10 mouse cellular contexts compared by ENCODE assay signal in the genomic region with DNA sequence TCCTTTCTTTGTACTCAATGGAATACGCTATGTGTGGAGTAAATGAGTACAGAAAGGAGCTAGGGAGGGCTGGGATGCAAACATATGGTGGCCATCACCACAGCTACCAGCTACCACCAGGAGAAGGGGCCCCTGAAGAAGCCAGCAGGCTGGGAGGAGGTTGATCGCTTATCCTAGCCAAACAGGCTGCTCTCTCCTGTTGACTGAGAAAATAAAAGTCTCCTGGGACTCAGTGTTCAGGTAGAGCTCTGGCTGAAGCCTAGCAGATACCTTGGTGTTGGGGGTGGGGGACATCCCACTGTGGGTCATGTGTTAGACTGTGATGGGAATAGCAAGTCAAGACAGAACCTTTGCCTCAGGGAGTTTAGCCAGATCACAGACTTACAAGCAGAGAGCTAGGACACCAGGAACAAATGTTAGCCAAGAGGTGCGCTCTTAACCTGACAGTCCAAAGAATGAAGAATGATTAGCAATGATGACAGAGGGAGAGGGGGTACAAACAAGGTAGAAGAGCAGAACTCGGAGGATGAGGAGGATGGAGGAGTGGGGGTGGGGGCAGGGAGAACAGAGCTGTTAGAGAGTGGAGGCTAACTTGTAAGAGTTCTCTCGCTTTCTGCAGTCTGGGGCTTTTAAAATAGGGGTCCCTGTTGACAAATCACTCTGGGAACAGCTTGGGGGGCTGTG. TPM values are rescaled to one million over a fixed set of nuclear protein-coding genes. Genes with fewer than 3 reads are reported as not detected.
A peak's percentile ranks its signal among the peaks of the same experiment; 100 is the strongest.
DNase-seq lines count a peak whose midpoint lies in the region; ATAC-seq and TF ChIP-seq lines count a peak whose summit lies in the region.
"Had no signal": no experiment of that assay in that cellular context is flagged by ENCODE, and none has a peak within 500 bp of the region (broad histone marks: within the 10 kb centered on the region; RNA-seq: fewer than 3 reads in every experiment).

No protein-coding gene starts in this region.

- H3K4me3 ChIP-seq in heart, embryonic 12.5 days: no peak overlapping the region
- H3K4me3 ChIP-seq in embryonic facial prominence, embryonic 12.5 days: no peak overlapping the region
- H3K4me3 ChIP-seq in intestine, embryonic 16.5 days (ENCODE audit: low read length): no peak overlapping the region
- no peak overlapping the region for H3K4me3 ChIP-seq in midbrain, postnatal 0 days (ENCODE audit: low read depth, low read length)

- ATAC-seq in heart, embryonic 12.5 days (ENCODE audit: insufficient number of reproducible peaks, low FRiP score): 0 out of 2 replicates have a peak, but pooled peaks have one; percentile 33
- 0 out of 2 replicates have a peak, but pooled peaks have one; percentile 24 for ATAC-seq in embryonic facial prominence, embryonic 12.5 days (ENCODE audit: insufficient number of reproducible peaks, insufficient read depth, low FRiP score, low TSS enrichment)
- 0 out of 2 replicates have a peak, but pooled peaks have one; percentile 21 for ATAC-seq in intestine, embryonic 16.5 days
- no peak; the same call in 1 of the 2 replicates for ATAC-seq in midbrain, postnatal 0 days (ENCODE audit: low FRiP score)

- no peak overlapping the region for H3K9ac ChIP-seq in heart, embryonic 12.5 days
- H3K9ac ChIP-seq in embryonic facial prominence, embryonic 12.5 days: 0 out of 2 replicates have a peak overlapping the region, but pooled peaks have one; percentile 39
- no peak overlapping the region for H3K9ac ChIP-seq in intestine, embryonic 16.5 days (ENCODE audit: low read depth, low read length)
- no peak overlapping the region for H3K9ac ChIP-seq in midbrain, postnatal 0 days (replicated peaks; ENCODE audit: low read length, poor library complexity, severe bottlenecking)

- DNase-seq in heart, postnatal 4 days: no peak
- no peak for DNase-seq in midbrain, postnatal 0 days (ENCODE audit: low spot score)
- DNase-seq in MN1 (ENCODE audit: low spot score): no peak
- no peak for DNase-seq in frontal cortex, postnatal 10 days (ENCODE audit: low spot score in 2 of 2)
- no peak for DNase-seq in spleen, postnatal 36 days (ENCODE audit: low spot score in 2 of 2)
- DNase-seq: cerebellum, postnatal 36 days had no signal

- no peak overlapping the region for H3K4me2 ChIP-seq in heart, embryonic 12.5 days
- H3K4me2 ChIP-seq in embryonic facial prominence, embryonic 12.5 days (replicated peaks): no peak overlapping the region
- no peak overlapping the region for H3K4me2 ChIP-seq in intestine, embryonic 16.5 days (ENCODE audit: low read depth, low read length)
- H3K4me2 ChIP-seq in midbrain, postnatal 0 days (ENCODE audit: low read depth, low read length, poor library complexity, severe bottlenecking): no peak overlapping the region

- TF ChIP-seq CTCF in midbrain, postnatal 0 days (IDR thresholded peaks at IDR 0.05): no peak

- H3K27me3 ChIP-seq in heart, embryonic 12.5 days (replicated peaks): no peaks in the 10 kb centered on the region
- H3K27me3 ChIP-seq in embryonic facial prominence, embryonic 12.5 days: no peaks in the 10 kb centered on the region
- H3K27me3 ChIP-seq in intestine, embryonic 16.5 days (replicated peaks; ENCODE audit: control insufficient read depth, insufficient read depth, low read length): no peaks in the 10 kb centered on the region
- no peaks in the 10 kb centered on the region for H3K27me3 ChIP-seq in midbrain, postnatal 0 days (ENCODE audit: insufficient read depth, low read length)
- H3K27me3 ChIP-seq: CH12.LX had no signal

- no peaks in the 10 kb centered on the region for H3K36me3 ChIP-seq in heart, embryonic 12.5 days
- H3K36me3 ChIP-seq in embryonic facial prominence, embryonic 12.5 days: no peaks in the 10 kb centered on the region
- no peaks in the 10 kb centered on the region for H3K36me3 ChIP-seq in intestine, embryonic 16.5 days (ENCODE audit: control insufficient read depth, insufficient read depth, low read length)
- H3K36me3 ChIP-seq in midbrain, postnatal 0 days (ENCODE audit: insufficient read depth, low read length): no peaks in the 10 kb centered on the region

- no peaks in the 10 kb centered on the region for H3K9me3 ChIP-seq in heart, embryonic 12.5 days (replicated peaks)
- H3K9me3 ChIP-seq in embryonic facial prominence, embryonic 12.5 days: no peaks in the 10 kb centered on the region
- H3K9me3 ChIP-seq in intestine, embryonic 16.5 days (ENCODE audit: control insufficient read depth, low read length): no peaks in the 10 kb centered on the region
- H3K9me3 ChIP-seq in midbrain, postnatal 0 days (ENCODE audit: low read length): no peaks in the 10 kb centered on the region

- H3K27ac ChIP-seq in heart, embryonic 12.5 days (ENCODE audit: poor library complexity, severe bottlenecking): no peak overlapping the region
- peak overlapping the region; percentile 87 for H3K27ac ChIP-seq in embryonic facial prominence, embryonic 12.5 days
- peak overlapping the region; percentile 31; the same call in 1 of the 2 replicates for H3K27ac ChIP-seq in intestine, embryonic 16.5 days (ENCODE audit: low read length)
- H3K27ac ChIP-seq in midbrain, postnatal 0 days (ENCODE audit: low read depth, low read length): peak overlapping the region; percentile 48

- 54% methylated on average over 5 of the region's 5 CpGs for WGBS in heart, embryonic 12.5 days
- WGBS in embryonic facial prominence, embryonic 12.5 days: 25% methylated on average over 5 of the region's 5 CpGs
- WGBS in intestine, embryonic 16.5 days: 42% methylated on average over 5 of the region's 5 CpGs
- WGBS in midbrain, postnatal 0 days: 50% methylated on average over 5 of the region's 5 CpGs

- H3K4me1 ChIP-seq in heart, embryonic 12.5 days (replicated peaks): peaks cover 36% of the 10 kb centered on the region
- peaks cover 36% of the 10 kb centered on the region for H3K4me1 ChIP-seq in embryonic facial prominence, embryonic 12.5 days
- H3K4me1 ChIP-seq in intestine, embryonic 16.5 days (ENCODE audit: control insufficient read depth, insufficient read depth, low read length): peaks cover 22% of the 10 kb centered on the region
- peaks cover 17% of the 10 kb centered on the region for H3K4me1 ChIP-seq in midbrain, postnatal 0 days (ENCODE audit: insufficient read depth, low read length)

RNA-seq across cellular contexts. Expression of a gene that starts 57.9 kb away (rescaled TPM):
- polyA plus RNA-seq in heart, embryonic 12.5 days (2016; fragmentation: Nextera tagmentation; extraction: Ambion mirVana): 28.9 and 32.1 TPM in 2 replicates
- total RNA-seq in heart, postnatal 4 days (2021): 10 to 100 TPM; 83.2 to 85.0 TPM
- 28.4 and 28.7 TPM in 2 replicates for polyA plus RNA-seq in embryonic facial prominence, embryonic 12.5 days (2016; fragmentation: Nextera tagmentation; extraction: Ambion mirVana)
- 29.6 and 33.8 TPM in 2 replicates for polyA plus RNA-seq in intestine, embryonic 16.5 days (2015; fragmentation: Nextera tagmentation; extraction: Ambion mirVana)
- 108 and 120 TPM in 2 replicates for total RNA-seq in midbrain, postnatal 0 days (2014; rRNA removed)
- 49.4 and 51.6 TPM in 2 replicates for polyA plus RNA-seq in midbrain, postnatal 0 days (2015; fragmentation: Nextera tagmentation; extraction: Ambion mirVana)

RNA-seq across cellular contexts. Expression of a gene that starts 58.4 kb away (rescaled TPM):
- 1.6 and 2.3 TPM in 2 replicates for polyA plus RNA-seq in heart, embryonic 12.5 days (2016; fragmentation: Nextera tagmentation; extraction: Ambion mirVana)
- total RNA-seq in heart, postnatal 4 days (2021): 1 to 10 TPM; 1.8 to 2.4 TPM
- polyA plus RNA-seq in embryonic facial prominence, embryonic 12.5 days (2016; fragmentation: Nextera tagmentation; extraction: Ambion mirVana): 2.0 and 2.3 TPM in 2 replicates
- polyA plus RNA-seq in intestine, embryonic 16.5 days (2015; fragmentation: Nextera tagmentation; extraction: Ambion mirVana): 1.9 and 2.2 TPM in 2 replicates
- total RNA-seq in midbrain, postnatal 0 days (2014; rRNA removed): 9.2 and 14.1 TPM in 2 replicates
- polyA plus RNA-seq in midbrain, postnatal 0 days (2015; fragmentation: Nextera tagmentation; extraction: Ambion mirVana): 7.1 and 8.6 TPM in 2 replicates
